Mouse (Mus musculus): ENCODE data around the gene Fli1. TPM values are rescaled to one million over a fixed set of nuclear protein-coding genes. Genes with fewer than 3 reads are reported as not detected.

The Fli1 gene
- polyA plus RNA-seq, 1 experiment from 2014 or later = 18.8 TPM

DNA sequence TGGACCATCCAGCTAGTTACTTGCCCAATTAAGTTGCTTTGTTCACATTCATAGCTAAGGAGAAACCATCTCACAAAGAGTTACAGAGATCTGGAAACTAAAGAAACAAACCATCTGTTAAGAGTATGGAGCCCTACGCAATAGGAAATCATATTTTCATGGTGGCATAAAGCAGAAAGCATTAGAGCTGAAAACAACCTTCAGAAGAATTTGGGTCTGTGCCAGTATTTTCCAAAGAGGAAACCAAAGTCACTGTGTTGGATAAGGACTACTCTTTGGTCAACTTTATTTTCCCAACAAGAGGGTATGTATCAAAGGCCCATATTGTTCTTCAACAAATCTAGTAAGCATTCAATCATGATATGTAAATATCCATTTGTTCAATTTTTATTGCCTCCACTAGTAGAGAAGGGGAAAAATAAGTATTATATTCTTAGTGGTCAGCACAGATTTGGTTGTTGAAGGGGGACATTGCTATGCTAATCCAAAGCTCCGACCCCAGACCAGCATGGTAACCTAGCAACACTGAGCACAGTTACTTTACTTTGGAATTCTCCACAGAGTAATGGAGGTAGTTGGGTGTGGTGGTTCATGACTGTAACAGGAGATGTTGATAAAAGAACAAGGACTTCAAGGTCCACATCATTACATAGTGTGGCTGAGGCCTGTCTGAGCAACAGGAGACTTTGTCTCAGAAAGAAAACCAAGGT, 20.0 kb downstream of the Fli1 start:
- peak; percentile 51 for DNase-seq (ENCODE audit: low spot score)
- no peak overlapping the region for H3K27ac ChIP-seq (replicated peaks; ENCODE audit: low read depth, low read length)
- 63% methylated on average over 2 of the region's 2 CpGs for WGBS
- ATAC-seq (ENCODE audit: low read depth) = no peak
- no peaks in the 10 kb centered on the region for H3K9me3 ChIP-seq (ENCODE audit: control insufficient read depth, low read length)
- H3K36me3 ChIP-seq (ENCODE audit: control insufficient read depth, insufficient read depth, low read length) = no peaks in the 10 kb centered on the region
- H3K9ac ChIP-seq (ENCODE audit: low read depth, low read length) = no peak overlapping the region
- no peak overlapping the region for H3K4me2 ChIP-seq (ENCODE audit: low read depth, low read length)
- H3K4me3 ChIP-seq (ENCODE audit: low read depth, low read length) = no peak overlapping the region
- H3K27me3 ChIP-seq (replicated peaks; ENCODE audit: control insufficient read depth, insufficient read depth, low read length) = no peaks in the 10 kb centered on the region
- H3K4me1 ChIP-seq (ENCODE audit: control insufficient read depth, insufficient read depth, low read length) = peaks cover 24% of the 10 kb centered on the region

DNA sequence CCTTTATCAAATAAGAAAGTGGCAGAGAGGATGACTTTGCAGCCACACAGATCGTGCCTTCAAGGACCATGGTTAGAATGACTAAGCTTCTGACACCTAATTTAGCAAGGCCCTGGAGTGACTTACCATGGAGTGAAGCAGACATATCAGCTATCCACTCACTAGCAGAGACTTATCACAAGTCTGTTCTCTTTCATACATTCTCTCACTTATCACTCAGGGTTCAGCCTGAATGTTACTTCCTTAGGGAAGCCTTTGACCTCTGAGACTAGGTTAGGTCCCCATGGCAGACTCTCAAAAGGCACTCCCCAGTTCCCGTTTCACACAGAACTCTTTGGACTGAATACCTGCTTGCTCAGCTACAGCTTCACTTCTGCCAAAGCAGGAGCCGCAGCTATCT, 21.3 kb downstream of the Fli1 start:
- H3K4me2 ChIP-seq (ENCODE audit: low read depth, low read length) = no peak overlapping the region
- WGBS = 67% methylated on average over 3 of the region's 3 CpGs
- no peak for DNase-seq (ENCODE audit: low spot score)
- no peak for ATAC-seq (ENCODE audit: low read depth)
- H3K9ac ChIP-seq (ENCODE audit: low read depth, low read length) = no peak overlapping the region
- H3K4me3 ChIP-seq (ENCODE audit: low read depth, low read length) = no peak overlapping the region
- H3K9me3 ChIP-seq (ENCODE audit: control insufficient read depth, low read length) = no peaks in the 10 kb centered on the region
- no peaks in the 10 kb centered on the region for H3K36me3 ChIP-seq (ENCODE audit: control insufficient read depth, insufficient read depth, low read length)
- no peaks in the 10 kb centered on the region for H3K27me3 ChIP-seq (replicated peaks; ENCODE audit: control insufficient read depth, insufficient read depth, low read length)
- peaks cover 24% of the 10 kb centered on the region for H3K4me1 ChIP-seq (ENCODE audit: control insufficient read depth, insufficient read depth, low read length)
- no peak overlapping the region; the same call in 1 of the 2 replicates for H3K27ac ChIP-seq (replicated peaks; ENCODE audit: low read depth, low read length)

DNA sequence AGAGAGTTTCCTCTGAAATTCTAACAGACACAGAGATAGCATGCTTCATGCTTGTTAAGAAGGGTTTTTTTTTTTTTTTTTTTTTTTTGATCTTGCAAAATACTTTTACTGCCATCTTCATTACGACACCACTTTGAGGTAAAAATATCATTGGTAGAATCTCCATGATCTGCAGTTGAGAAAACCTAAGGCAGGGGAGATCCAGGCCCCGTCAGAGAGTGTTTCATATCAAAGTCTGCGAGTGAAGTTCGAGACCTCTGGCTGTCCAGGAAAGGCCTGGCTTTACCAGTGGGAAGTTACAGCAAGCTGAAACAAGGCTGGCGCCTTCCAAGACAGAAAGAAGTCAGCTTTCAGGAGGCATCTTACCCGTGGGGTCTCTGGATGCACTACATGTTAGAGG, 21.8 kb downstream of the Fli1 start:
- Histone ChIP-seq H3K27ac (replicated peaks; ENCODE audit: low read depth, low read length) (no peak overlapping the region), H3K4me3 (ENCODE audit: low read depth, low read length) (no peak overlapping the region), H3K4me1 (ENCODE audit: control insufficient read depth, insufficient read depth, low read length) (peaks cover 24% of the 10 kb centered on the region), H3K4me2 (ENCODE audit: low read depth, low read length) (no peak overlapping the region), H3K9me3 (ENCODE audit: control insufficient read depth, low read length) (no peaks in the 10 kb centered on the region), H3K9ac (ENCODE audit: low read depth, low read length) (no peak overlapping the region), H3K27me3 (replicated peaks; ENCODE audit: control insufficient read depth, insufficient read depth, low read length) (no peaks in the 10 kb centered on the region), H3K36me3 (ENCODE audit: control insufficient read depth, insufficient read depth, low read length) (no peaks in the 10 kb centered on the region)
- WGBS = 73% methylated on average over 6 of the region's 6 CpGs
- ATAC-seq (ENCODE audit: low read depth) = no peak
- no peak for DNase-seq (ENCODE audit: low spot score)

DNA sequence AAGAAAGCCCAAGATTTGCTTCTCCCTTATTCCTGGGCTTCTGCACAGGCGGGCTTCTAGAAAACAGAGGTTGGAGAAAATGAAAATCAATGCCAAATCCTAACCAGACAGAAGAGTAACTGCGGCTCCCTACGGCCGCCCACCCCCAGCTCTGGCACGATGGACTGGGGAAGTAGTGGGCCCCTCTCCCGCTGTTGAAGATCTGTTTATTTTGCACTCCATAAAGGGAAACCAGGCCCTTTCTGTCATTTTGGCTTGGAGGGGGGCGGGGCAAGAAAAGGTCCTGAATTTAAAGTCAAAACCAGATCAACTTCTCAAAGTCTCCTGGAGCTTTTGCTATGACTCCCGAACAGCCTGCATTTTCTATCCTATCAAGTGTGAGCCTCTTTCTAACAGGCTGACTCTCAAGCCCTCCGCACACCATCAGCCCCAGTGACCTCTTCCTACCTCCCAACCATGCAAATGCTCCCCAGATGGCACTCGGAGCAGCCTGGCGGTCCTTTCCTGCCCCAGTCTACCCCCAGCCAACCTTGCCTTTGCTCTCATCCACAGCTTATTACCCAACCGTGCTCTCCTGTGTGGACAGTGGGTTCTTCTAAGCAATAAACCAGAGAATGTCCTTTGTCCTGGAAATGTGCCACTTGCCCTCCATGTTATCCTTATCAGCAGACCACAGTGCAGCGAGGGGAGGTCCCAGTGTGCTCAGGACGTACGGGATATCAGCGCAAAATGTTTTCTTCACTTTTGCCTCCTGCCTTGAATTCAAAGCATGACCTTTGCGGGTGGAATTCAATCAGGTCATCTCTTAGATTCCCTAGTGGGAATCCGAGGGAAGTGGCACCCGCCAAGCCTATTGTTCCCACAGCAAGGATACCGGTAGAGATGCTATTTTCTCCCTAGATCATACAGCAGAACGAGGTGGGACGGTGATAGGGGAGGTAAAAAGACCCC, 23.3 kb downstream of the Fli1 start:
- H3K4me3 ChIP-seq (ENCODE audit: low read depth, low read length) = no peak overlapping the region
- peak overlapping the region; percentile 74 for H3K27ac ChIP-seq (replicated peaks; ENCODE audit: low read depth, low read length)
- peaks cover 28% of the 10 kb centered on the region for H3K4me1 ChIP-seq (ENCODE audit: control insufficient read depth, insufficient read depth, low read length)
- DNase-seq (ENCODE audit: low spot score) (peak; percentile 67), ATAC-seq (ENCODE audit: low read depth) (peak; percentile 42)
- H3K4me2 ChIP-seq (ENCODE audit: low read depth, low read length) = peak overlapping the region; percentile 28
- no peaks in the 10 kb centered on the region for H3K27me3 ChIP-seq (replicated peaks; ENCODE audit: control insufficient read depth, insufficient read depth, low read length)
- WGBS = 39% methylated on average over 22 of the region's 22 CpGs
- H3K9me3 ChIP-seq (ENCODE audit: control insufficient read depth, low read length) = no peaks in the 10 kb centered on the region
- no peaks in the 10 kb centered on the region for H3K36me3 ChIP-seq (ENCODE audit: control insufficient read depth, insufficient read depth, low read length)
- 0 out of 2 replicates have a peak overlapping the region, but pooled peaks have one; percentile 5 for H3K9ac ChIP-seq (ENCODE audit: low read depth, low read length)

DNA sequence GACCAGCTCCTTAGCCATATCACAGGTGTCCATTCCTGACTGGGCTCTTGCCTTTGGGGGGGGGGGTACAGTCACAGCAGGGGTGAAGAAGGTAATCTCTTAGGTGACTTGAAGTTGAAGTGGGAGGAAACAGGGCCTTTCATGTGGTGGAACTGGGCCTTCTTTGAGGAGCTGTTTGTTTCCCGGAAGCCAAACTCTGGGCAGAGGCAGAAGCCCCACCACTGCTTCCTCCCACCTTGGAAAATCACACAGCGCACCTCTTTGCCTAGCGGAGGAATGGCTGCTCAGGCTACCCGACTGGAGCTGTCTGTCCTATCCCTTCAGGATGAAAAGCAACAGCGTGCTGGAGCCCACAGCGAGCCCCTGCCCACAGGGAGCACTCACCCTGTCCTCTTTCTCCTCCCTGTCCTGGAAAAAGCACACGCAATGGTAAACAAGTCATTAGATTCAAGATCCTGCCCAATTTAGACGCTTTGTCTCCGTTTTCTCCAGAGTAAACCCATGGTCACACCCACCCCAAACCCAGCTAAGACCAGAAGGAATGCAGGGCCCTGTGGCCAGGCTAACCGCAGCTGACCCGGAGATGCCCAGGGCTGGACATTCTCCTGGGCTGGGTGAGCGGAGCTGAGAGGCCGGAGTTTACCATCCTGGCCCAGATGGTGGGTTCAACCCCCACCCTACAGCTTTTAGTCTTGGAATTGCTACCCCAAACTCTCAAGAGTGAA, 24.1 kb downstream of the Fli1 start:
- DNase-seq (ENCODE audit: low spot score) = no peak
- H3K36me3 ChIP-seq (ENCODE audit: control insufficient read depth, insufficient read depth, low read length) = no peaks in the 10 kb centered on the region
- no peaks in the 10 kb centered on the region for H3K27me3 ChIP-seq (replicated peaks; ENCODE audit: control insufficient read depth, insufficient read depth, low read length)
- peak; percentile 31; the same call in 1 of the 2 replicates for ATAC-seq (ENCODE audit: low read depth)
- H3K9ac ChIP-seq (ENCODE audit: low read depth, low read length) = 0 out of 2 replicates have a peak overlapping the region, but pooled peaks have one; percentile 5
- peaks cover 36% of the 10 kb centered on the region for H3K4me1 ChIP-seq (ENCODE audit: control insufficient read depth, insufficient read depth, low read length)
- peak overlapping the region; percentile 74 for H3K27ac ChIP-seq (replicated peaks; ENCODE audit: low read depth, low read length)
- H3K4me3 ChIP-seq (ENCODE audit: low read depth, low read length) = no peak overlapping the region
- WGBS = 54% methylated on average over 13 of the region's 13 CpGs
- H3K9me3 ChIP-seq (ENCODE audit: control insufficient read depth, low read length) = no peaks in the 10 kb centered on the region
- peak overlapping the region; percentile 28 for H3K4me2 ChIP-seq (ENCODE audit: low read depth, low read length)

DNA sequence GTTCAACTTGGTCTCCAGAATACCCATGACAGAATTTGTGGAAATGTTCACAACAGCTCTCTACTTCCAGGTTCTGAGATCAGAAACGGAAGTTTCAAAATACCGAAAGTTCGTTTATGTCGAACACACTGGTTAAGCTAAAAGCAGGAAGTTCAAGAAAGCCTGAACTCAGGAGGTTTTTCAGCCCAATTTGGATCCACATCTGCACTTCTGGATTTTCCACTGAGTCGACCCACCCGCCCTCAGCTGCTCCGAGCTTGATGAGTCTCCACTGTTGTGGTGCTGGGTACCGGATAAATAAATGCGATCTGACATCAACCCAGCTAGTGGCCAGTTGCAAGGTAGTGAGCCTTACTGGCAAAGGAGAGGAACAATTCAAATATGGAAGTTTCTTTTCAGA, 26.0 kb downstream of the Fli1 start:
- WGBS = 67% methylated on average over 9 of the region's 9 CpGs
- Histone ChIP-seq H3K9ac (ENCODE audit: low read depth, low read length) (no peak overlapping the region), H3K27ac (replicated peaks; ENCODE audit: low read depth, low read length) (peak overlapping the region; percentile 22; the same call in 1 of the 2 replicates), H3K36me3 (ENCODE audit: control insufficient read depth, insufficient read depth, low read length) (no peaks in the 10 kb centered on the region), H3K4me3 (ENCODE audit: low read depth, low read length) (no peak overlapping the region), H3K4me2 (ENCODE audit: low read depth, low read length) (no peak overlapping the region), H3K9me3 (ENCODE audit: control insufficient read depth, low read length) (no peaks in the 10 kb centered on the region), H3K4me1 (ENCODE audit: control insufficient read depth, insufficient read depth, low read length) (peaks cover 36% of the 10 kb centered on the region), H3K27me3 (replicated peaks; ENCODE audit: control insufficient read depth, insufficient read depth, low read length) (no peaks in the 10 kb centered on the region)
- ATAC-seq (ENCODE audit: low read depth) (no peak), DNase-seq (ENCODE audit: low spot score) (peak; percentile 47)

DNA sequence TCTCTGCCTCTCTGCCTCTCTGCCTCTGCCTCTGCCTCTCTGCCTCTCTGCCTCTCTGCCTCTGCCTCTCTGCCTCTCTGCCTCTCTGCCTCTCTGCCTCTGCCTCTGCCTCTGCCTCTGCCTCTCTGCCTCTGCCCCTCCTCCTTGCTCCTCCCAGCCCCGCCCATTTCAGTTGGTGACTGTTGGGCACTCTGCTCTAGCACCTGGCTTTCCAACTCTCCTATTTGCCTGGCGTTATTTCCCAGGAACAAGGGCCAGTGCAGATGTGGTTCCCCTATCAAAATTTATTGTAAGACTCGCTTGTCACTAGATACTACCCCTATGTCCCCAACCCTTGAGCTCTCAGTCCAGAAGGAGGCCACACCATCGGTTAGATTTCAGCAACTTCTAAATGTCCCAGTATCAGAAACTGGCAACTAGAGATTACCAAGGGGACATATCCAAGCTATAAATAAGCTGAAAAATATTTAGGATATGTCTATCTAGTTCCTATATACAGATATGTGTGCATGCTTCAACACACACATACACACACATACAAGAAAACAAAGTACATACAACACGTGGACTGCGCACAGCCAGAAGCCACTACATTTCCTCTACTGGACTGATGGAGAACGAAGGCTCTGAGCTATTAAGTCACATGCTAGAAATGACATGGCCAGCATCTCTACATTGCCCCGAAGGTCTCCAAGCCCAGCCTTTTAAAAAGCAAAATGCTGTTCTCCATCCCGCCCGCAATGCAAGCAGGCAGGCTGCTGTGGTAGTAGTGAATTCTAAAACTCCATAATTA, 26.6 kb downstream of the Fli1 start:
- ATAC-seq (ENCODE audit: low read depth) (no peak), DNase-seq (ENCODE audit: low spot score) (no peak)
- Histone ChIP-seq H3K9me3 (ENCODE audit: control insufficient read depth, low read length) (no peaks in the 10 kb centered on the region), H3K4me1 (ENCODE audit: control insufficient read depth, insufficient read depth, low read length) (peaks cover 36% of the 10 kb centered on the region), H3K27me3 (replicated peaks; ENCODE audit: control insufficient read depth, insufficient read depth, low read length) (no peaks in the 10 kb centered on the region), H3K4me3 (ENCODE audit: low read depth, low read length) (no peak overlapping the region), H3K4me2 (ENCODE audit: low read depth, low read length) (no peak overlapping the region), H3K9ac (ENCODE audit: low read depth, low read length) (no peak overlapping the region), H3K27ac (replicated peaks; ENCODE audit: low read depth, low read length) (peak overlapping the region; percentile 22; the same call in 1 of the 2 replicates), H3K36me3 (ENCODE audit: control insufficient read depth, insufficient read depth, low read length) (no peaks in the 10 kb centered on the region)
- 69% methylated on average over 10 of the region's 10 CpGs for WGBS
